Mouse (Mus musculus) forebrain, embryonic 11.5 days (tissue): ENCODE results near the gene Ramp2. TPM values are rescaled to one million over a fixed set of nuclear protein-coding genes. Genes with fewer than 3 reads are reported as not detected.

Source experiments
- ATAC-seq: fragments of 200-750 bp; cut with Nextera tagmentation; replicated peaks from 2 replicates; pipeline ENCODE4 v1.8.0; 2017; ENCODE audit warnings: moderate TSS enrichment; ENCODE audit not compliant: low FRiP score
- DNase-seq: peaks from one replicate; pipeline ENCODE4 v3.0.0-alpha.2; 2017; ENCODE audit warnings: low spot score
- H3K27ac ChIP-seq: fragments of 300-500 bp; sonication (generic); 2 replicates; pipeline ENCODE4 v1.5.1; 2014; ENCODE audit warnings: low read depth, low read length
- H3K27me3 ChIP-seq: fragments of 300-500 bp; sonication (generic); 2 replicates; pipeline ENCODE4 v1.6.1; 2014; ENCODE audit warnings: mild to moderate bottlenecking, low read length, mixed read lengths; ENCODE audit not compliant: control insufficient read depth, insufficient read depth
- H3K36me3 ChIP-seq: fragments of 300-500 bp; sonication (generic); 2 replicates; pipeline ENCODE4 v1.6.1; 2014; ENCODE audit warnings: mild to moderate bottlenecking, low read length, moderate library complexity, mixed read lengths; ENCODE audit not compliant: control insufficient read depth, insufficient read depth
- H3K4me1 ChIP-seq: fragments of 300-500 bp; sonication (generic); replicated peaks from 2 replicates; pipeline ENCODE4 v1.6.1; 2014; ENCODE audit warnings: low read length, mixed read lengths; ENCODE audit not compliant: control insufficient read depth, insufficient read depth
- H3K4me2 ChIP-seq: fragments of 300-500 bp; sonication (generic); 2 replicates; pipeline ENCODE4 v1.6.1; 2014; ENCODE audit warnings: low read depth, mild to moderate bottlenecking, low read length, moderate library complexity, mixed read lengths; ENCODE audit not compliant: severe bottlenecking
- H3K4me3 ChIP-seq: fragments of 300-500 bp; sonication (generic); 2 replicates; pipeline ENCODE4 v1.5.1; 2014; ENCODE audit warnings: low read depth, low read length
- H3K9ac ChIP-seq: fragments of 300-500 bp; sonication (generic); 2 replicates; pipeline ENCODE4 v1.6.1; 2014; ENCODE audit warnings: low read length
- H3K9me3 ChIP-seq: fragments of 300-500 bp; sonication (generic); 2 replicates; pipeline ENCODE4 v1.6.1; 2016; ENCODE audit warnings: low read length, mixed read lengths; ENCODE audit not compliant: control insufficient read depth
- WGBS: fragments of 180-500 bp; shearing (Covaris S2); extraction: QIAGEN DNeasy Blood & Tissue Kit; methylation state at CpG from one replicate; pipeline ENCODE4 v1.1.7; 2014; 5-methylcytosine and 5-hydroxymethylcytosine counted together
- polyA plus RNA-seq: library from polyadenylated mRNA; unstranded; fragments of >200 nt; fragmentation: Nextera tagmentation; extraction: Ambion mirVana; gene quantifications from 2 replicates; pipeline ENCODE4 v1.2.1, GENCODE M21; 2014

Ramp2 gene
- polyA plus RNA-seq, 1 experiment from 2014 or later, result 59.4 TPM

DNA sequence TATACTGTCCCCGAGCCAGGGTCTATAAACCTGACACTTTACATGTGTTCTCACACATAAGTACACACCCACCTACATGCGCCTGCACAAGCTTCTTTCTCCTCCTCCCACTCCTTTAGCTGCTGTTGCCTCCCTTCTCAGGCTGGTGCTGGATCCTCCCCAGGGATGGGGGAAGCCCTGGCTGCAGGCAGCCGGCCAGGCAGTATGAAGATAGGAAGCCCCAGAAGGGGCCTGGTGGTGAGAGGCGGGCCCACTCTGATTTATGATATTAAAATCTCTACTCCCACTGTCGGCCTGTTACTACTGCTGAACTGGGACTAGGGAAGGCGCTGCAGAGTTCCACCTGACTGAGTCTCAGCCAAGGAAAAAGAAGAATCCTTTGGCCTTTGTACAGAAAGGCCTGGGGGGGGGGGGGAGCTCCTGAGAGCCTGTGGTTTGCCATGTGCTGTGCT lies 13.5 kb downstream of the Ramp2 start:
- H3K27me3 ChIP-seq, result peaks cover 26% of the 10 kb centered on the region
- WGBS, result 53% methylated on average over 6 of the region's 6 CpGs
- H3K9me3 ChIP-seq, result no peaks in the 10 kb centered on the region
- H3K36me3 ChIP-seq, result no peaks in the 10 kb centered on the region
- peak overlapping the region; percentile 46; the same call in 1 of the 2 replicates for H3K27ac ChIP-seq
- H3K4me3 ChIP-seq, result no peak overlapping the region
- no peak overlapping the region; the same call in 1 of the 2 replicates for H3K9ac ChIP-seq
- ATAC-seq (no peak), DNase-seq (no peak)
- H3K4me2 ChIP-seq, result peak overlapping the region; percentile 99; the same call in 1 of the 2 replicates
- H3K4me1 ChIP-seq, result peaks cover 27% of the 10 kb centered on the region

DNA sequence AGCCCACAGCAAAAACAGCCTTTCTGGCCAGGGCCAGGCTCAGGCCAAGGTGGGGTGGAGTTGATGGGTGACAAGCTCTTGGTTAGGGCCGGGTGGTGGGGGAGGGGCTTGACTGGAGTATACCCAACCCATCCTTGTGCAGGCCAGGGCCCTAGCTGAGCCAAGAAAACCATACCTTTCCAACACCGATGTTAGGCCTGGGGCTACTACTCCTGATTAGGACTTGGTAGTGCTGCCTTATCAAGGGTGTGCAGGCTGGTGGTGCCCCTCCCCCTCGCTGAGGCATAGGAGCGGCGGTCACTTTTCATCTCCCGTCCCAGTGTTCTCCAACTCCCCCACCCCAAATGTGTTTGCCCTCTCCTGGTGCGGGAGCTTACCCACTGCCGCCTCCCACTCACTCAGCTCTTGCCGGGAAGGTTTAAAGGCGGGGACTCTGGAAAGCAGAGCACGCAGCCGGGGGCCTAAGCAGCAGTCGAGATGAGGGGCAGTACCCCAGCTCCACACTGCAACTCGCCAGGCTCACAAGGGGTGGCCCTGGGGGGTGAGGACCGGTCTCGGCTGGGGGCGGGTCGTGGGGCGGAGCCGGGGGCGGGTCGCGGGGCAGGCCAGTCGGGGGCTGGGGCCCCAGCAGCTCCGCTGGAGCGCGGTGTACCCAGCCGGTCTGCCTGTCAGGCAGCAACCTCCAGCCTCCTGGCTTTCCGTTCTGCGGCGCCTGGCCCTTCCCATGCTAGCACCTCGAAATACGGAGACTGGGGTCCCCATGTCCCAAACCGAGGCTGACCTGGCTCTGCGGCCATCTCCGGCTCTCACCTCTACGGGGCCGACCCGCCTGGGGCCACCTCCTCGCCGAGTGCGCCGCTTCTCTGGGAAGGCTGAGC lies 14.4 kb downstream of the Ramp2 start, which contains the start of gene Wnk4:
Gene Wnk4 (plus strand): TSS at position 620 of the 878 bp plus-strand sequence.
- DNase-seq (peak; percentile 85), ATAC-seq (peak; percentile 79)
- Histone ChIP-seq H3K4me2 (peak within 1 kb of the TSS; percentile 99), H3K9me3 (no peaks in the 10 kb centered on the region), H3K4me3 (peak within 1 kb of the TSS; percentile 47), H3K9ac (peak within 1 kb of the TSS; percentile 76), H3K4me1 (peaks cover 32% of the 10 kb centered on the region), H3K27ac (peak within 1 kb of the TSS; percentile 46; the same call in 1 of the 2 replicates), H3K27me3 (peaks cover 33% of the 10 kb centered on the region), H3K36me3 (no peaks in the 10 kb centered on the region)
- WGBS, result under 1% methylated on average over 41 of the region's 43 CpGs

GRCm38 (mm10) chr11:101260826-101261380 lies 15.1 kb downstream of the Ramp2 start:
- Histone ChIP-seq H3K9me3 (no peaks in the 10 kb centered on the region), H3K27ac (no peak overlapping the region), H3K27me3 (peaks cover 33% of the 10 kb centered on the region), H3K4me2 (peak overlapping the region; percentile 99), H3K4me1 (peaks cover 32% of the 10 kb centered on the region), H3K9ac (peak overlapping the region; percentile 76), H3K4me3 (peak overlapping the region; percentile 47), H3K36me3 (no peaks in the 10 kb centered on the region)
- DNase-seq (no peak), ATAC-seq (peak; percentile 28; the same call in 1 of the 2 replicates)
- under 1% methylated on average over 30 of the region's 30 CpGs for WGBS

GRCm38 (mm10) chr11:101262272-101262967 lies 16.6 kb downstream of the Ramp2 start:
- H3K9ac ChIP-seq, result peak overlapping the region; percentile 23
- peaks cover 35% of the 10 kb centered on the region for H3K27me3 ChIP-seq
- 1% methylated on average over 24 of the region's 24 CpGs for WGBS
- no peak for ATAC-seq
- peak overlapping the region; percentile 14 for H3K4me3 ChIP-seq
- H3K4me2 ChIP-seq, result peak overlapping the region; percentile 37; the same call in 1 of the 2 replicates
- no peaks in the 10 kb centered on the region for H3K36me3 ChIP-seq
- DNase-seq, result peak; percentile 57
- peaks cover 32% of the 10 kb centered on the region for H3K4me1 ChIP-seq
- no peaks in the 10 kb centered on the region for H3K9me3 ChIP-seq
- H3K27ac ChIP-seq, result no peak overlapping the region

- Histone ChIP-seq H3K9ac (no peak overlapping the region), H3K27me3 (peaks cover 35% of the 10 kb centered on the region), H3K9me3 (no peaks in the 10 kb centered on the region), H3K4me1 (peaks cover 32% of the 10 kb centered on the region), H3K4me3 (no peak overlapping the region; the same call in 1 of the 2 replicates), H3K4me2 (no peak overlapping the region; the same call in 1 of the 2 replicates), H3K36me3 (no peaks in the 10 kb centered on the region), H3K27ac (no peak overlapping the region)
- 2% methylated on average over 32 of the region's 32 CpGs for WGBS
- DNase-seq (peak; percentile 55), ATAC-seq (no peak)
Measured at GRCm38 (mm10) chr11:101263138-101263988, 17.5 kb downstream of the Ramp2 start.

GRCm38 (mm10) chr11:101263989-101264280 lies 18.1 kb downstream of the Ramp2 start:
- DNase-seq (no peak), ATAC-seq (no peak)
- no peak overlapping the region for H3K4me3 ChIP-seq
- no peak overlapping the region for H3K9ac ChIP-seq
- H3K4me1 ChIP-seq, result peaks cover 32% of the 10 kb centered on the region
- H3K27me3 ChIP-seq, result peaks cover 35% of the 10 kb centered on the region
- H3K4me2 ChIP-seq, result no peak overlapping the region
- H3K9me3 ChIP-seq, result no peaks in the 10 kb centered on the region
- H3K36me3 ChIP-seq, result no peaks in the 10 kb centered on the region
- H3K27ac ChIP-seq, result no peak overlapping the region
- WGBS, result 11% methylated on average over 3 of the region's 3 CpGs

- H3K27me3 ChIP-seq, result peaks cover 35% of the 10 kb centered on the region
- peaks cover 26% of the 10 kb centered on the region for H3K4me1 ChIP-seq
Measured at GRCm38 (mm10) chr11:101264954-101265471, 19.2 kb downstream of the Ramp2 start.

More at GRCm38 (mm10) chr11:101264954-101265471, 19.2 kb downstream of the Ramp2 start:
- DNase-seq (peak; percentile 67), ATAC-seq (no peak)
- no peaks in the 10 kb centered on the region for H3K36me3 ChIP-seq
- no peak overlapping the region for H3K27ac ChIP-seq
- H3K4me2 ChIP-seq, result peak overlapping the region; percentile 40
- H3K9ac ChIP-seq, result peak overlapping the region; percentile 2
- H3K9me3 ChIP-seq, result no peaks in the 10 kb centered on the region
- 2% methylated on average over 31 of the region's 31 CpGs for WGBS
- peak overlapping the region; percentile 15 for H3K4me3 ChIP-seq
